Mouse (Mus musculus): ENCODE results near the gene Eif1ad.
"Not testable (repeated sequence)": the region's sequence is repeated elsewhere in the genome, so short reads cannot be mapped to it uniquely, and the experiment has no call there.

The Eif1ad gene

DNA sequence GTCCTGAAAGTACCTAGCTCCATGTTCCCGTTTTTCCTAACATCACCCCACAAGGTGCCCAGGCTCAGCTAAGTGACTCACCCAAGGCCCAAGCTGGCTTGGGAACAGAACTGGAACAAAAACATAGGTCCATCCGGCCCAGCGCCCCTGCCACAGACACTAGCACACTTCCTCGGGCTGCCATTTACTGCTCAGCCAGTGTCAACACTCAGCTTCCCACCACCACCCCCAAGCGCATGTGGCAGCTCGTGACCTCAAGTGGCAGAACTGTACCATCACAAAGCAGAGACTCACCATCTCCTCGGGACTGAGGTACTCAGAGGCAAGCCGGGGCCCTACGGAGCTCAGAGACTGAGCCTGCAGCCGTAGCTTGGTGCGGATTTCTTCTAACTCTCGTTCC is 16.8 kb downstream of the Eif1ad start:
- DNase-seq = no peak

DNA sequence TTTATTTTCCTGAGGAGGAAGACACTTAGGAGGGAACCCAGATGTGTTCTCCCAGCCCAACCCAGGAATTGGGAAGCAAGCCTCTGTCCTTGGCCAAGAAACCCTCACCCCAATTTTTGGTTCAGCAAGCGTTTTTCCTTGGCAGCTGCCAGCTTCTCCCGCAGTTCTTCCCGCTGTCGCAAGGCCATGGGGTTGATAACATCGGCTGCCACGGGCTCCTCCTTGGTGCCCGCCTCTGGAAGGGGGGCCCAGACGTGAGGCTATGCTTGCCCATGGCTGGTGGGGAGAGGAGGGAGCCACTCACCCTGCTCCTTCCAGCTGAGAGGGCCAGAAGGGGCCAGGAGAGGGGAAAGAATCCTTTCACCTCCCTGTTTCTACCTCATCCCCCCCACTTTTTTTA is 18.2 kb downstream of the Eif1ad start:
- DNase-seq = no peak

DNA sequence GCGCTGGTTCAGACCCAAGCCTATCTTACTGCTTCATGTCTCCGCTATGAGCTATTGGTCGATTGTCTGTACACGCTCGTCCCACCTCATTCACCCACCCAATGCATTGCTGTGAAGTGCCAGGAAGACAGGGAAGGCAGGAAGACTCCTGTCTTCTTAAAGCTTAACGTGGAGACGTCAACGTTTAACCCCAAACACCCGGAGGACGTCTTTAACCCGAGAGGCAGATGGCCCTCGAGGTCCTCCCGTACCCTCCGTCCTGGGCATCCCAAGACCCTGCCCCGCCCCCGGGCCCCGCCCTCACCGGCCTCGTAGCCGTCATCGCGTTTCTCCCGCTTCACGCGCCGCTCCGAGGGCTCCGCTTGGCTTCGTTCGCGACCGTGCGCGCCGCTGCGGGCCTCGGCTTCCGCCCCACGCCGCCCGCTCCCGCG is 21.5 kb downstream of the Eif1ad start:
- DNase-seq = no peak

DNA sequence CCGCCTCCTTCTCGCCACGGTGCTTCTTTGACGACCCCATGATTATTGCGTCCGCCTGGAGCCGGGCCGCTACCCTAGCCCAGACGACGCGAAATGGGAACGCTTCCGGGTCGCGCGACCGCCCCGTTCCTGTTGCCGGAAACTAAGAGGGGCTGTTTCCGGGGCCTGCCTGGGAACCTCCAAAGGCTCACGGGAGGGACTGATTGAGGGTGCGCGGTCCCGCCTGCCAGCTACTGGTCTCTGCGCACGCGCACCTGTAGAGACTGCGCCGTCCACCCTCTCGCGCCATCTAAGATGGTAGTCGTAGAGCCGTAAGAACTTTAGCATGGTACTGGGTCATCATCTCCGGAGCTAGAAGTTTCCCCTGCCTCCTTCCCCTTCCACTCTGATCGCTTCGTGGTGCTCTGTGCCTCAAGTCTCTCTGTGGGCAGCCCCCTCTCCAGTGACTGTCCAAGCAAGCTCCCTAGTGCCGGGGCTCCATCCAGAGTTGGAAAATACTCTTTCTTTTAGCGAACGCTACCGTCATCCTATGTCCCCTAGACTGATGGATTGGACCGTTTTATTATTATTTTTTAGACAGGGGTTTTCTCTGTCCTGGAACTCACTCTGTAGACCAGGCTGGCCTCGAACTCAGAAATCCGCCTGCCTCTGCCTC is 22.2 kb downstream of the Eif1ad start, which contains the start of gene Sart1:
Sart1 (minus strand) TSS at position 116 of the 655 bp plus-strand sequence.
- peak; percentile 96 for DNase-seq

DNA sequence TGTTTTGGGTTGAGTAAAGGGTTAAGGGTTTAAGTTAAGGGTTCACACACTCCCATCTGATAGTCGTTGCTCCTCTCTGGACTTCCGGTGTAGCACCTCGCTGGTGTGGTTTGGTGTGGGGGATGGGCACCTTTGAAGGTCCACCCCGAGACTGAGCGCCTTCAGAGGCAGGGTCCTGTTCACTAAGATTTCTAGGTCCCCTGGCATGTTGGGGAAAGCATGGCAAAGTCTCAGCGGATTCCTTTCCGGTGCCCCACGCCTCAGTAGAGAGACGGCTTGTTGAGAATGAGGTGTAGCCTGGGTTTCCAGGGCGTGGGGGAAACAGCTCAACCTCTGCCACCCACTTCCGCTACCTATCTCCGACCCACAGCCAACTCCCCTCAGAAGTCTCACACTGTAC is 23.1 kb downstream of the Eif1ad start:
- DNase-seq = no peak

DNA sequence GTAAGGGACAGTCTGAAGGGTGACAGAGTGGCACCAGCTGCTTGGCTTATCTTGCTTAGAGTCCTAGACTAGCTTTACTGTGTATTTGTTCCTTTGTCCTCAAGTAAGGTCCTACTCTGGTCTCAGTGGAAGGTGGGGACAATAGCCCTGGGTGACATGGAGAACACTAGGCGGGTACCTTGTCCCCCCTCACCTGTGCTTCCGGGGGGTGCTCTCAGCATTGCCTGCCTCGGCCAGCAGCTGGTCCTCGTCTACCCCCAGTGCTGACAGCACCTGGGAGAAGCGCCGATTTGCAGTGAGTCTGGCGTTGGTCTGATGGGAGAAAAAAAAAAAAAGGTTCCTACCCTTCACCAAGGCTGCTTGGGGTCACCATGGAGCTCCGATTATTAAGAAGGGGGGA is 23.9 kb downstream of the Eif1ad start:
- DNase-seq = no peak

DNA sequence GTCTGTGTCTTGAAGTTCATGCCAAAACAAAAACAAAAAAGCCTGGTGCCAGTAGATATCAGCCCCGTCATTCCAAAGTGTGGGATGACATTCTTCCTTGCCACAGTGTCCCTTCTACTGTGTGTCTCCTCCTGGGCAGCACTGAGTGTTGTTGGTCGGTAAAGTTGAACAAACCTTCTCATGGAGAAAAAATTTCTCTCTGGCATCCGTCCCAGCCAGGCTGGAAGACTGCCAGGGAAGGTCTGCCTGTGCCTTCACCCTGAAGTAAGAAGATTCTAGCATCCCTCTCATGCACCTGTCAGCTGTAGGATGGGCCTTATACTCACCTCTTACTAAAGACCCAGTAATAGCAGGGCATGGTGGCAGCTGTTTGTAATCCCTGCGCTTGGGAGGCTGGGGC is 26.4 kb downstream of the Eif1ad start:
- no peak for DNase-seq

DNA sequence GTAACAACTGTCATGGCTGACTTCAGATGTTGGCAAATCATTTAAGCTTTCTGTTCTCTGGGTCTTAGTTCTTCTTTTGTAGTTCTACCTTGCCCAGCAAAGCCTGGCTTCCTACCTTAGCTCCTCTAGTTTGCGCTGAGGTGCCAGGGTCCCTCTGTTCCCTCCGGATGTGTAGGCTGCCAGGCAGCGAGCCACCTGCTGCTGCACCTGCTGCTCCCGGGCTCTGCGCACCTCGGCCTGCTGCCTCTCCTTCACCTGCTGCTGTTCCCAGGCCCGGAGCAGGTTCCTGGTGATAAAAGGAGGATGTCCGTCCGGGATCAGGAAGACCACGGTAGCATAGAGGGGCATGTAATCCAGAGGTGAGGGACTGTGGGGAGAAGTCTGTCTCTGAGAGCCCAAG is 27.6 kb downstream of the Eif1ad start:
- DNase-seq = no peak

DNA sequence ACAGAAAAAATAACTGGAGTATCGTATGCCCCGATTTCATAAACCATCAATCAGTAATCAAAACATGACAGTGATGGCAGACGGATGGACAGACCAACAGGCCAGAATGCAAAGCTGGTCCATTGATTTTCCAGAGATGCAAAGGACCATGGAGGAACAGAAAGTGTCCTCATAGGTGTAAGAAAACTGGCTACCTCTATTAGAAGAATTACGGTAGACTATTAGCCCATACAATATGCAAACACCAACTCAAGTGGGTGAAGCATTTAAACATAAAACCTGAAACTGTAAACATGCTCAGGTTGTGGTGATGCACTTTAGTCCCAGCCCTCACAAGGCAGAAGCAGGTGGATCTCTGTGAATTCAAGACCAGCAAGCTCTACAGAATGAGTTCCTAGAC is 28.8 kb downstream of the Eif1ad start:
- no peak for DNase-seq

DNA sequence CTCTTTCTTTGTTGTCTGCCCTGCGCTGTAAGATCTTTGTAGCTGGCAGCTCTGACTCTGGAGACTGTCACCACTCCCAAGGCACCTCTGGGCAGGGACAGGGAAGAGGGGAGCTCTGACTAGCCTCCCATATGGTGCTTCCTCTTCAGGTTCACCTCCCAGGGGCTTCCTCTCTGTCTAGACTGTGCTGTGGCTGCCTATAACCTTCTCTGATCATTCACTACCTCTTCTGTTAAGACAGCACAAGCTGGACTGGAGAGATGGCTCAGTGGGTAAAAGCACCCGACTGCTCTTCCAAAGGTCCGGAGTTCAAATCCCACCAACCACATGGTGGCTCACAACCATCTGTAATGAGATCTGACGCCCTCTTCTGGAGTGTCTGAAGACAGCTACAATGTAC is 34.5 kb downstream of the Eif1ad start:
- not testable (repeated sequence) for DNase-seq

DNA sequence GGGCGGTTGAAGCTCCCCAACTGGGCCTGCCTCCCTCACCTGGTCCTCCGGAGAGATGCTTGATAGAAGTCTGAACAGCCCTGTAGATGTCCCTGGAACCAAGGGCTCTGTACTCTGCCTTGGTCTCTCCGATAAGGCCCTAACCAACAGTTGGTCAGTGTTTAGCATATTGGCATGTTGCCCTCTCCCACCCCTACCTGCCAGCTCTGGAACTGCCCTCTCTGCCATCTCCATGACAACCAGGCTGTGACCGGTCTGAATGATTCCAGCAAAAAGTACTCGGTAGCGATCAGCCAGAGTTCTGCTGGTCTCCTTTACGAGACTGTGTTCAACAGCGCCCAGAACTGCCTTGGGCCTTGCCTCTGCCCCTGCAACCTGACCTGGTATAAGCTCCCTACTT is 35.8 kb downstream of the Eif1ad start, which contains the start of gene Tsga10ip:
Tsga10ip (minus strand) TSS at position 234 of the 400 bp plus-strand sequence.
- DNase-seq = no peak

DNA sequence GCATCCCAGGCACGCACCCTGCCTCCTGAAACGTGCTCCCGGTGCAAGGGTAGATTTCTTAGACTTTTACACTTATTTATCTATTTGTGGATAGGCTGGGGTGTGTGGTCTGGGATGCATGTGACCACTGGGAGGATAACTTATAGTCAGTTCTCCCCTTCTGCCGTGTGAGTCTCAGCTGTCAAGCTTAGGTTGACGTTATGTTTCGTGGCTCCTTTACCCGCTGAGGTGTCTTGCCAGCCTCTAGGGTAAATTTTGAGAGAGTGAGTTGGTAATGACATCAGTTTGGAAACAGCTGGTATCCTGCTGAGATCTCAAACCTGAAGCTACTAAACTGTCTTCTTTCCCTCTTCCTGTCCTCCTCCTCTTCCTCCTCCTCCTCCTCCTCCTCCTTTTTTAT is 39.4 kb downstream of the Eif1ad start:
- DNase-seq = no peak

DNA sequence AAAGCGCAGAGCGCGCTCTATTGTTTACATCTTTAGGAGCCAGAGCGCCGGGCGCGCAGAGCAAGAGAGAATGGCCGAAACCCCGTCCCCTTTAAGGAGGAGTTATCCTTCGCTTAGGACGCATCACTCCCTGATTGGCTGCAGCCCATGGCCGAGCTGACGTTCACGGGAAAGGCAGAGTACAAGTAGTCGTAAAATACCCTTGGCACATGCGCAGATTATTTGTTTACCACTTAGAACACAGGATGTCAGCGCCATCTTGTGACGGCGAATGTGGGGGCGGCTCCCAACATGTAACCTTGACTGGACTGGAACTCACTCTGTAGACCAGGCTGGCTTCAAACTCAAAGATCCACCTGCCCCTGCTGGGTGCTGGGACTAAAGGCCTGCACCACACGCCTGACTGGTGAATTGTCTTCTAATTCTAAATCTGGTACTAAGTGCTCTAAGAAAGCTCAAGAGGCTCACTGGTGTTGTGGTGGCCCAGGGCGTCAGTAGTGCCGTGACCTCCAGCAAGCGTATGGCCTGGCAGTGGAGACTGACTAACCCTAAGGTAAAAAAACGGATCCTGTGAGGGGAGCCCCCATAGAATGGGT is 40.1 kb downstream of the Eif1ad start:
- not testable (repeated sequence) for DNase-seq

DNA sequence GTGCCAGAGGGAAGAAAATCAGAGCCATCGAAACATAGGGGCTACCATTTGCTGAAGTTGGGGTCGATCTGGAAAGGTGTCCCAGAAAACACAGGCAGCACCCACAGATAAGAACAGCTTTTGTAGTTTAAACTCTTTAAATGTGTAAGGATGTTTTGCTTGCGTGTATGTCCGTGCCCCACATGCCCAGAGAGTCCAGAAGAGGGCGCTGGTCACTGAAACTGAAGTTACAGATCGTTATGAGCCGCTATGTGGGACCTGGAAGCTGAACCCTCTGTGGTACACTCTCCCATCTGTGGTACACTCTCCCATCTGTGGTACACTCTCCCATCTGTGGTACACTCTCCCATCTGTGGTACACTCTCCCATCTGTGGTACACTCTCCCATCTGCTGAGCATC is 40.6 kb downstream of the Eif1ad start:
- DNase-seq = peak; percentile 40

DNA sequence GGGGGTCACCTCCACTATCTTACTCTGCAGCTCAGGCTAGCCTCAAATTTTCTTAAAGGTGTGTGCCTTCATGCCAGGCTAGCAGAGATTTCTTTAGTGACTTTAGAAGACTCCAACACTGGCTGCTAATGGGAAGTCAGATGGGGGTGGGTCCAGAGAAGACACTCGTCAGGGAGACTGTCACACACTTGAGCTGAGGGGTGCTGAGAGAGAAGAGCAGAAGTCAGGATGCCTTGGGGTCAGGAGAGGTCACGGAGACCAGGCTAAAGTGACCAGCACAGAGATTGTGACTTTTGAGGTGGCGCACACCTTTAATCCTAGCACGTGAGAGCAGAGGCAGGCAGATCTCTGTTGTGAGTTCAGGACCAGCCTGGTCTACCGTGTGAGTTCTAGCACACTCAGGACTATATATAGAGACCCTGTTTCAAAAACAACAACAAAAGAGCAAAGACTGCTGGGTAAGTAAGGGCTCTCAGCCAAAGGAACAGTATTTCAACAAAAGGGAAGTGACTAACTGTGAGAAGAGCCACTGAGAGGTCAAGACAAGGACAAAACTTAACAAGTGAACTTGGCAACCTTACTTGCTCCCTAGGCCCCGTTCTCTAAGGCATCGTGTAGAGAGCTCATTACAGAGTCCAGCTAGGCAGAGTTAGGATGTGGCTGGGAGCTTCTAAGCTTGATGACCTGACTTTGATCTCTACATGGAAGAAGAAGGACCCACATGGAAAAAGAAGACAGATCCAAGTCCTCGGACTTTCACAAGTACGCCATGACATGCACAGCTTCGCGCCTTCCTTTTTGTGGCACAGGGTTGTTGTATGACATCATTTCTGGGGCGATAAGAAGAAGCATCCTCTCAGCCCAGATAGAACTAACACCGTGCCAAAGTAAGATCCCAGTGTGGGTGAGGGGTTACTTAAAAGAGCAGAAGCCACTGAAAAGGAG is 41.8 kb downstream of the Eif1ad start:
- no peak for DNase-seq

DNA sequence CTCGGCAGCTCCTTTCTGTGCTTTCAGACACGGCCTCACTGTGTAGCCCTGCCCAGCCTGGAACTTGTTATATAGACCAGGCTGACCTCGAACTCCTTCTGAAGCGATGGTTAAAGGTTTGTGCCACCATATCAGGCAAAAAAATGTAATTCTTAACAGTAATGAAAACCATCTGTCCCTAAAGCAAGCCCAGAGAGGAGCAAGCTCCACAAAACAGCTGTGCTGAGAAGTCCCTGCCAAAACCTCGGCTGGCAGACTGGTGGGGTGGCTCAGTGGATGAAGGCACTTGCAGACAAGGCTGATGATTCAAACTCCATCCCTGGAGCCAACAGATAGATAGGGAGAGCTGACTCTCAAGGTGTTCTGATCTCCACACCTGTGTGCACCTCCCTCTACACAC is 42.5 kb downstream of the Eif1ad start:
- no peak for DNase-seq

DNA sequence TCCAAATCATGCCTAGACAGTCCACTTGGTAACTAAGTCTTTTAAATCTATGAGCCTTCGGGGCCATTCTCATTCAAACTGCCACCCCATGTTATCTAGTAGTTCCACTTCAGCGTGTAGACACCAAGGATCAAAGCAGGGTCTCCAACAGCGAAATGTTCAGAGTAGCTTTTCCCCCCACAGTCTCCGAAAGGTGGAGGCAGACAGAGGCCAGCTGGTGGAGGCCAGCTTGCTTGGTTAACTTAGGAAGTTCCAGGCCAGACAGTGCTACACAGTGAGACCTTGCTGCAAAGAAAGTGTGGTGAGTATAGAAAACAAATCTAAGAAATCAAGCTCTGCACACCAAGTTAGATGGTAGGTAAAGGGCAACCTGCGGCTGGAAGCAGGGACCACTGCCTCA is 44.1 kb downstream of the Eif1ad start:
- DNase-seq = no peak

DNA sequence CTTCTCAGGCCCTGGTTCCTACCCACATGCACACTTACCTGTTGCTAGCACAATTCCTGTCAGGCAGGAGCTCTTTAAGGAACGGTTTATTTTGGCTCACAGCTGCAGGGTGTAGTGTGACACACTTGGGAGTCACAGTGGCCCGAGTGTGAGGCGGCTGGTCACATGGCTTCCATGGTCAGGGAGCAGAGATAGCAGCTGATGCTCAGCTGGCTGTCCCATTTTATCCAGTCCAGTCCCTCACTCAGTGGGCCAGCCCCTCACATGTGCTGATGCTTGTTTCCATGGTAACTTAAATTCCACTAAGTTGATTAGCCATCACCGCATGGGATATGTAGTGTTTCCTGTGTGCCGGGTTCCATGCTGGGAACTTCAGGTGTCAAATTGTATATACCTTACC is 45.4 kb downstream of the Eif1ad start:
- no peak for DNase-seq

DNA sequence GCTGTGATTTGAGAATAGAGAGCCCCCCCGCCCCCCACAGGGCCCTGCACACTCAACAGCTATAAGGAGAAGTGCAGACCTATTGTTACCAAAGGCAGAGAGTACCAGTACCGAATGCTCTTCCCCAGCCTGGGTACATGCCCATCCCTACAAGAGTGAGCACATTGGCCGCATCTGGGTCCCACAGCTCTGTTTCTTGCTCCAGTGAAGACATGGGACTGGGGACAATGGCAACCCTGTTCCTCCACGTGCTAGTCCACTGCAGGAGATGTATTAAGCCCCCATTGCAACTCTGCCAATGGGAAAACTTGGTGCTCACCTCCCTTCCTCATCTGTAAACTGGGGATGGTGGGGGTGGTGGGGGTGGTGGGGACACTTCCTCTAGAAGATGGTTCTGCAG is 47.3 kb downstream of the Eif1ad start:
- DNase-seq = no peak

DNA sequence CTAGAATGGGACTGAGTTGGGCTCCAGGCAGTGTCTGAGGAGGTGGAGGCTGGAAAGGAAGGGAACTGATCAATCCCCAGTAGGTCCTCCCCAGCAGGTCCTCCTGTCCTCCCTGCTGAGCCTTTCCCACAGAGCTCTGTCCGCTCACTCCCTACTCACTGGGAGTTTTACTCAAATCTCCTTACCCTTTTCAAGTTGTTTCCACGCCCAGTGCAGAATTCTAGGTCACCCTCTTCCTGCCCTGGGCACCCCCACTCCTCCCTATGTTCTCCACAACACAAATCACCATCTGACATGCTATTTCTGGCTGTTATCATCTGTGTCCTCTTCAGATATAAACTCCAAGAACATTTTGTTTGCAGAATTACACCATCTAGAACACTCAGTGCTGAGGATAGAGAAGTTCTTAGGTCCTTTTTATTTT is 48.0 kb downstream of the Eif1ad start:
- DNase-seq = no peak

DNA sequence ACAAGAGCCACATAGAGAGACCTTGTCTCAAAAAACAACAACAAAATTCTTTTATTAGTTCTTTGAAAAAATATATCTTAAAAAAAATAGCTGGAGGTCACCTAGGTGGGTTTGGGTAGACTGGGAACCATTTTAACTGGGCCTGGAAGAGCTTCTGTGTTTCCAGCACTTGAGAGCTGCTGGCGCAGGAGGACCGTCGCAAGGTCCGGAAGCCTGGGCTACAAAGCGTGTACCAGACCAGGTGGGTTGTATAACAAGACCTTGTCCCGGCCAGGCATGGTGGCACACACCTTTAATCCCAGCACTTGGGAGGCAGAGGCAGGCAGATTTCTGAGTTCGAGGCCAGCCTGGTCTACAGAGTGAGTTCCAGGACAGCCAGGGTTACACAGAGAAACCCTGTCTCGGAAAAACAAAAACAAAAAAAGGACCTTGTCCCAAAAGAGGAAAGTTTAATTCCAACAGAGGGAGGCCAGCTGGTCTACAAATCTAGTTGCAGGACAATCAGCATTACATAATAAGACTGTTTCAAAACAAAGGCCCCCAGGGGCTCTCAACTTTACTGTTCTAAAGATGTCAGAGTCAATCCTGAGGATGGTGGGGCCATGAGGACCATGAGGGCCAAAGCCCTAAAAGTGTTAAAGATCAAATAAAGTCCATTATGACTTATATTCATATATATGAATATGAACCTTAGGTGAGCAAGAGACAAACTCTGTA is 52.4 kb downstream of the Eif1ad start:
- no peak for DNase-seq

DNA sequence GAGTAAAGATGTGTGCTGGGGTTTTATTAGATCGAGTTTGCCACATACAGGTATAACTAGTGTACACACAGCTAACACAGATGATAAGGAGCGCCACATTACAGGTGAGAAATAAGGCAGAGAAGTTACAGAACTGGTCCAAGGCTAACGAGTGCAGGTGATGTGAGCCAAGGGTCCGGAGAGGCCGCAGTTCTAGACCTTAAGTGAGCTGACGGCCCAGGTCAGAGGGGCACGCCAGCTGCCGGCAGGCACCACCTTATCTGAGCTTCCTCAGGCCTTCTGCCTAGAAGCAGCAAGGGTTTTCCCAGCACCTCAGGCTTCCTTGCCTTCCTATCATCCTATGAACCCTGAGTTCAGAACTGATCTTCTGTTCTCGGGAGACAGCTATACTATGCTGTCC is 53.1 kb downstream of the Eif1ad start:
- no peak for DNase-seq

DNA sequence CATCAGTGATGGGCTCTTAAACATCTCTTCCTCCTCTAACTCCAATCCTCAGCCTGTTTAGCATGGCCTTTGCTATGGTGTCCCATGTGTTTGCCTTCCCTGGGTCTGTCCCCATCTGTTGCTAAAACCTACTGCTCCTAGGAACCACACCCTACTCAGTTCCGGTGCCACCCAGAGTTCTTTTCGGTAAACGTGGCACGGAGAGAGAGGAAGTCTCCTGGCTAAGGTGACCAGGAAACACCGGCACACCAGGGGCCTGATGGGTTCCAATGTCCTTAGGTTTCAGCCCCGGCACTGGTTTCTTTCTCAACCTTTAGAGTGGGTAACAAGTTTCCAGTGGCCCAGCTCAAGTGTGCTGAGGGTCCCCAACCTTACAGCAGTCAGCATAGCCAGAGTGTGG is 54.0 kb downstream of the Eif1ad start:
- DNase-seq = no peak
